Mouse (Mus musculus) frontal cortex, adult 2 months (tissue): ENCODE measurements around the gene Mapk8. TPM values are rescaled to one million over a fixed set of nuclear protein-coding genes. Genes with fewer than 3 reads are reported as not detected.

Source experiments
- DNase-seq, 2 experiments: peaks; one replicate each; pipeline ENCODE4 v3.0.0; 2022; ENCODE audit warnings: low spot score in 1 of 2; ENCODE audit errors: extremely low spot score in 1 of 2
- polyA plus RNA-seq: library from polyadenylated mRNA; depleted of rRNA; stranded (reverse); fragments of >200 nt; gene quantifications from 2 replicates; pipeline ENCODE4 v1.2.3, GENCODE M21; 2012

Gene Mapk8
- polyA plus RNA-seq, 1 experiment, result 66.2 TPM

- DNase-seq, result no peak
Measured at GRCm38 (mm10) chr14:33400019-33400418, 46.9 kb downstream of the Mapk8 start.

GRCm38 (mm10) chr14:33398065-33398860, 48.7 kb downstream of the Mapk8 start:
- DNase-seq, result no peak

GRCm38 (mm10) chr14:33380830-33381457, 66.0 kb downstream of the Mapk8 start:
- DNase-seq, result no peak

GRCm38 (mm10) chr14:33378723-33379122, 68.2 kb downstream of the Mapk8 start:
- no peak for DNase-seq

GRCm38 (mm10) chr14:33377211-33377610, 69.7 kb downstream of the Mapk8 start:
- DNase-seq, result no peak

- DNase-seq, result no peak
Measured at GRCm38 (mm10) chr14:33374089-33374488, 72.9 kb downstream of the Mapk8 start.

- DNase-seq, result no peak
Measured at GRCm38 (mm10) chr14:33373271-33373670, 73.7 kb downstream of the Mapk8 start.

GRCm38 (mm10) chr14:33371248-33371647, 75.7 kb downstream of the Mapk8 start:
- peak in 1 of 2 experiments; percentile 82 for DNase-seq

- no peak for DNase-seq
Measured at GRCm38 (mm10) chr14:33370056-33370455, 76.9 kb downstream of the Mapk8 start.

- DNase-seq, result no peak
Measured at GRCm38 (mm10) chr14:33369375-33369774, 77.6 kb downstream of the Mapk8 start.

- no peak for DNase-seq
Measured at GRCm38 (mm10) chr14:33366891-33367777, 79.8 kb downstream of the Mapk8 start.

GRCm38 (mm10) chr14:33364061-33364460, 82.9 kb downstream of the Mapk8 start:
- DNase-seq, result no peak

- DNase-seq, result no peak
Measured at GRCm38 (mm10) chr14:33363611-33364010, 83.3 kb downstream of the Mapk8 start.

- no peak for DNase-seq
Measured at GRCm38 (mm10) chr14:33362807-33363206, 84.2 kb downstream of the Mapk8 start.

- no peak for DNase-seq
Measured at GRCm38 (mm10) chr14:33362122-33362521, 84.8 kb downstream of the Mapk8 start.

GRCm38 (mm10) chr14:33361546-33361945, 85.4 kb downstream of the Mapk8 start:
- DNase-seq, result no peak

GRCm38 (mm10) chr14:33358891-33359290, 88.1 kb downstream of the Mapk8 start:
- no peak for DNase-seq

- DNase-seq, result no peak
Measured at GRCm38 (mm10) chr14:33357600-33358368, 89.2 kb downstream of the Mapk8 start.

GRCm38 (mm10) chr14:33355276-33355675, 91.7 kb downstream of the Mapk8 start:
- no peak for DNase-seq

GRCm38 (mm10) chr14:33352890-33353289, 94.1 kb downstream of the Mapk8 start:
- DNase-seq, result no peak
